Mouse (Mus musculus): Measurements from ENCODE around the gene Polg.

DNA sequence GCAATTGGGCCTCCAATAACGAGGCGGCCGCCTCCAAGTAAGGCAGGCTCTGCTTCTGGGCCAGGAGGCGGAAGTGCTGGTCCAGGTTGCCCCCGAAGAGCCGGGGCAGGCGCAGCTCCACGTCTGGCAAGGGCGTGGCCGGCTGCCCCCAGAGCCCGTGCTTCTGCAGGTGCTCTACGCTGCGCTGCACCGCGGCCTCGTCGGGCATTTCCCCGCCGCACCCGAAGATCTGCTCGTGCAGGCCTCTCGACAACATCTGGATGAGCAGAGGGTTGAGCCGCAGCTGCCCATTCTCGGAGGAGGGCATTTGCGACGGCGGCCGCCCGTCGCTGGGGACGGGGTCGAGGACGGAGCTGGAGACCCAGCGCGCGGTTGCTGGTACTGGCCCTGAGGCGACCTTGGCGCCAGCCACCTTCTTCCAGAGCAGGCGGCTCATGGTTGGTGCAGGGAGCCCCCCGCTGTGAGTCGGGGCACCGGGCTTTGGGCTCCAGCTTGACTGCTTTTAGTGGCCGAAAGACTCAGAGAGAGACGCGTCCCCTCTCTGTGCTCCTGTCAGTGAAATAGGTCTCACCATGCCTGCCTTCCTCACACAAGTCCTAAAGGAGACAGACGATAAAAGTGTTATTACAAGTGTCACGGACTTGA, 1.3 kb downstream of the Polg start:
- no peak for TF ChIP-seq CTCF (IDR thresholded peaks at IDR 0.05; ENCODE audit: low read depth, low read length)
- no peak for TF ChIP-seq GATA1 (IDR thresholded peaks at IDR 0.05; ENCODE audit: borderline replicate concordance, low read length)
- no peak for TF ChIP-seq POLR2AphosphoS5 (IDR thresholded peaks at IDR 0.05; ENCODE audit: insufficient replicate concordance, low read depth, low read length)
- TF ChIP-seq GATA2 (IDR thresholded peaks at IDR 0.05; ENCODE audit: borderline replicate concordance, low read depth, low read length), result no peak
- TF ChIP-seq TAL1 (conservative IDR thresholded peaks at IDR 0.05; ENCODE audit: low read depth, low read length), result no peak
